ENCODE assay signal across 11 mouse cellular contexts in the genomic region with DNA sequence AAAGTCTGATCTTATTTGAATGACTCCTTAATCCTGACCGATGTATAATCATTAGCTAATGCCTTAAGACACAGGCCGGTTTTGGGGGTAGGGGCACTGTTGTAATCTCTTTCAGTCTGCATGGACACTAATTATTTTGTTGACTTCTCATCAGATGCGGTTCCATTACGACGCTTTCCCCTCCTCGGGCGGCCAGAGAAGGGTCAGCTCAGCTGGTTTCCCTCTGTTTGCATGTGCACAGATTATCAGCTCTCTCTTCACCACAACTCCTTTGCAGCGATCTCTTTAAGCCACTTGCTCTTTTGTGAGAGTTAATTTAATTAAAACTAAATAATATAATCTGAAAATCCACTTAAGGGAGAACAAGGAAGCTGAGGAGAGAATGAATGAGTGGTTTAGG. TPM values are rescaled to one million over a fixed set of nuclear protein-coding genes. Genes with fewer than 3 reads are reported as not detected.
A peak's percentile ranks its signal among the peaks of the same experiment; 100 is the strongest.
DNase-seq lines count a peak whose midpoint lies in the region; ATAC-seq and TF ChIP-seq lines count a peak whose summit lies in the region.
"Had no signal": no experiment of that assay in that cellular context is flagged by ENCODE, and none has a peak within 500 bp of the region (broad histone marks: within the 10 kb centered on the region; RNA-seq: fewer than 3 reads in every experiment).

No protein-coding gene starts in this region.

- H3K36me3 ChIP-seq in embryonic facial prominence, embryonic 10.5 days (replicated peaks), result peaks cover 20% of the 10 kb centered on the region
- H3K36me3 ChIP-seq in forebrain, embryonic 11.5 days (ENCODE audit: control insufficient read depth, insufficient read depth, low read length), result peaks cover 4% of the 10 kb centered on the region; the same call in 1 of the 2 replicates
- no peaks in the 10 kb centered on the region for H3K36me3 ChIP-seq in hindbrain, embryonic 14.5 days (replicated peaks; ENCODE audit: control insufficient read depth, insufficient read depth)
- H3K36me3 ChIP-seq in midbrain, postnatal 0 days (ENCODE audit: insufficient read depth, low read length), result no peaks in the 10 kb centered on the region

- TF ChIP-seq CTCF in midbrain, postnatal 0 days (IDR thresholded peaks at IDR 0.05), result no peak

- H3K4me2 ChIP-seq in forebrain, embryonic 11.5 days (ENCODE audit: low read depth, low read length, severe bottlenecking), result peak overlapping the region; percentile 55; the same call in 1 of the 2 replicates
- peak overlapping the region; percentile 63 for H3K4me2 ChIP-seq in hindbrain, embryonic 14.5 days (replicated peaks)
- H3K4me2 ChIP-seq in midbrain, postnatal 0 days (ENCODE audit: low read depth, low read length, poor library complexity, severe bottlenecking), result no peak overlapping the region

- no peak for ATAC-seq in forebrain, embryonic 11.5 days (replicated peaks; ENCODE audit: low FRiP score)
- no peak for ATAC-seq in hindbrain, embryonic 14.5 days (ENCODE audit: low FRiP score)
- ATAC-seq in midbrain, postnatal 0 days (ENCODE audit: low FRiP score), result no peak
- no peak for ATAC-seq in granulocyte monocyte progenitor cell, adult 5-6 weeks (replicated peaks; ENCODE audit: poor library complexity, severe bottlenecking)
- ATAC-seq: CD4-positive, CD25-positive, alpha-beta regulatory T cell, adult 4 months; Patski had no signal

- H3K9ac ChIP-seq in forebrain, embryonic 11.5 days (ENCODE audit: low read length), result peak overlapping the region; percentile 49; the same call in 1 of the 2 replicates
- H3K9ac ChIP-seq in hindbrain, embryonic 14.5 days, result 0 out of 2 replicates have a peak overlapping the region, but pooled peaks have one; percentile 63
- no peak overlapping the region for H3K9ac ChIP-seq in midbrain, postnatal 0 days (replicated peaks; ENCODE audit: low read length, poor library complexity, severe bottlenecking)

- H3K4me1 ChIP-seq in embryonic facial prominence, embryonic 10.5 days, result peaks cover 71% of the 10 kb centered on the region
- H3K4me1 ChIP-seq in forebrain, embryonic 11.5 days (replicated peaks; ENCODE audit: control insufficient read depth, insufficient read depth, low read length), result peaks cover 45% of the 10 kb centered on the region
- peaks cover 73% of the 10 kb centered on the region for H3K4me1 ChIP-seq in hindbrain, embryonic 14.5 days (replicated peaks; ENCODE audit: control insufficient read depth, insufficient read depth, low read length)
- H3K4me1 ChIP-seq in midbrain, postnatal 0 days (ENCODE audit: insufficient read depth, low read length), result peaks cover 15% of the 10 kb centered on the region

- H3K27me3 ChIP-seq in embryonic facial prominence, embryonic 10.5 days (replicated peaks; ENCODE audit: low read depth, poor library complexity, severe bottlenecking), result no peaks in the 10 kb centered on the region
- no peaks in the 10 kb centered on the region for H3K27me3 ChIP-seq in forebrain, embryonic 11.5 days (ENCODE audit: control insufficient read depth, insufficient read depth, low read length)
- no peaks in the 10 kb centered on the region for H3K27me3 ChIP-seq in hindbrain, embryonic 14.5 days (ENCODE audit: control insufficient read depth, insufficient read depth, low read length)
- no peaks in the 10 kb centered on the region for H3K27me3 ChIP-seq in midbrain, postnatal 0 days (ENCODE audit: insufficient read depth, low read length)
- H3K27me3 ChIP-seq: Patski had no signal

- H3K27ac ChIP-seq in embryonic facial prominence, embryonic 10.5 days (replicated peaks), result peak overlapping the region; percentile 85
- peak overlapping the region; percentile 96 for H3K27ac ChIP-seq in forebrain, embryonic 11.5 days (ENCODE audit: low read depth, low read length)
- peak overlapping the region; percentile 76 for H3K27ac ChIP-seq in hindbrain, embryonic 14.5 days
- H3K27ac ChIP-seq in midbrain, postnatal 0 days (ENCODE audit: low read depth, low read length), result 0 out of 2 replicates have a peak overlapping the region, but pooled peaks have one; percentile 49
- H3K27ac ChIP-seq: stomach, postnatal 0 days had no signal

- peak overlapping the region; percentile 45; the same call in 1 of the 2 replicates for H3K4me3 ChIP-seq in embryonic facial prominence, embryonic 10.5 days
- no peak overlapping the region for H3K4me3 ChIP-seq in forebrain, embryonic 11.5 days (ENCODE audit: low read depth, low read length)
- H3K4me3 ChIP-seq in hindbrain, embryonic 14.5 days (replicated peaks; ENCODE audit: low read length), result no peak overlapping the region
- no peak overlapping the region for H3K4me3 ChIP-seq in midbrain, postnatal 0 days (ENCODE audit: low read depth, low read length)

- DNase-seq in embryonic facial prominence, embryonic 10.5 days (ENCODE audit: low spot score), result no peak
- DNase-seq in forebrain, embryonic 11.5 days (ENCODE audit: low spot score), result no peak
- DNase-seq in hindbrain, embryonic 14.5 days (ENCODE audit: low spot score), result no peak
- no peak for DNase-seq in midbrain, postnatal 0 days (ENCODE audit: low spot score)
- DNase-seq in kidney, adult 9 months, result no peak
- no peak for DNase-seq in gastrocnemius, postnatal 25 days

- 29% methylated on average over 8 of the region's 8 CpGs for WGBS in embryonic facial prominence, embryonic 10.5 days
- WGBS in forebrain, embryonic 11.5 days, result 3% methylated on average over 8 of the region's 8 CpGs
- 14% methylated on average over 8 of the region's 8 CpGs for WGBS in hindbrain, embryonic 14.5 days
- WGBS in midbrain, postnatal 0 days, result 17% methylated on average over 8 of the region's 8 CpGs

- peaks cover 8% of the 10 kb centered on the region for H3K9me3 ChIP-seq in embryonic facial prominence, embryonic 10.5 days
- H3K9me3 ChIP-seq in forebrain, embryonic 11.5 days (ENCODE audit: control insufficient read depth, low read length), result peaks cover 5% of the 10 kb centered on the region; the same call in 1 of the 2 replicates
- no peaks in the 10 kb centered on the region for H3K9me3 ChIP-seq in hindbrain, embryonic 14.5 days (ENCODE audit: control insufficient read depth, low read length)
- H3K9me3 ChIP-seq in midbrain, postnatal 0 days (ENCODE audit: low read length), result no peaks in the 10 kb centered on the region

RNA-seq across cellular contexts. Expression of gene Boc, which starts 29.0 kb away (rescaled TPM):
- 14.2 and 14.3 TPM in 2 replicates for polyA plus RNA-seq in embryonic facial prominence, embryonic 10.5 days (2016; fragmentation: Nextera tagmentation; extraction: Ambion mirVana)
- polyA plus RNA-seq in forebrain, embryonic 11.5 days (2014; fragmentation: Nextera tagmentation; extraction: Ambion mirVana), result 35.6 and 35.9 TPM in 2 replicates
- 10.1 and 11.8 TPM in 2 replicates for polyA plus RNA-seq in hindbrain, embryonic 14.5 days (2014; fragmentation: Nextera tagmentation; extraction: Ambion mirVana)
- 13.5 and 24.9 TPM in 2 replicates for total RNA-seq in midbrain, postnatal 0 days (2014; rRNA removed)
- polyA plus RNA-seq in midbrain, postnatal 0 days (2015; fragmentation: Nextera tagmentation; extraction: Ambion mirVana), result 2.7 and 3.9 TPM in 2 replicates
- 0.30 TPM in 1 of 2 replicates, not detected in the other for total RNA-seq in granulocyte monocyte progenitor cell, adult 5-6 weeks (2014; fragmentation: Nextera tagmentation)
- total RNA-seq in granulocyte monocyte progenitor cell, adult 5-6 weeks (2017), result 0.05 and 0.47 TPM in 2 replicates
- 1 to 10 TPM; 4.0 to 5.7 TPM for total RNA-seq in gastrocnemius, postnatal 25 days (2021)
- total RNA-seq: megakaryocyte-erythroid progenitor cell, adult 5-6 weeks had no signal
